Mouse (Mus musculus): ENCODE measurements around the gene Pdcd6ip.

Gene Pdcd6ip

DNA sequence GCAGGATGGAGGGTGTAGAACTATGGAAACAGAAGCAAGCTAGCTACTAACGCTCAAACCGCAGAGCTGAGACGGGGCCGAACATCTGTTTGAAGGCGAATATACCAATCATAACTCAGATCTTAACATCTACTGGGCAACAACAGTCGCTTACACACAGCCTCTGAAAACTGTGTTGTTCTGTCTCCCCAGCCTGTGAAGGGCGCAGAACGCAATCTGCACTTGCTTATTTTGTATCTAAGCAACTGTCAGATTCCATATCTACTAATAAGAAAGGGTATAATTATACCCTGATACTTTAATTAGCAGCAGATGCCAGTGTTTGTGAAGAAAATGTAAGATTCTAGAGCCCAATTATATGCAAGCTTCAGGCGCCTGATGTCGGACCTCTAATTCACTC, 81.3 kb downstream of the Pdcd6ip start:
- DNase-seq (ENCODE audit: low spot score), result no peak

DNA sequence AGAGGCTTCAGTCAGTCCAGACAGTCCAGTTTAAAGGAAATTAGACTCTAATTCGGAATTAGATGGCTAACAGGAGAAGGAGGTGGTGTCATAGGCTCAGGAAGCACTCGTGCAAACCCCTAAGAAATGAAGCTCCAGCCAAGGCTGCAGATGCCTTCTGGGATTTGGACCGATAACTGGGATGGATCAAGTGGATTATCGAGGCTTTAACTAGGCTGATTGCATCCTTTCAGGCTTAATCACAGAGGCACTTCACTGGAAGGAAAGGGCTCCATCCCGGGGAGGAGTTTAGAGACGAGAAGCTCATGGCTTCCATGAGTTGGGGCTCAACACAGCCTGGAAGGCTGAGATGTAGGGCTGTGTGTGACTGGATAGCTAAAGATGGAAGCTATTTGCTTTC, 84.0 kb downstream of the Pdcd6ip start:
- DNase-seq (ENCODE audit: low spot score), result no peak

DNA sequence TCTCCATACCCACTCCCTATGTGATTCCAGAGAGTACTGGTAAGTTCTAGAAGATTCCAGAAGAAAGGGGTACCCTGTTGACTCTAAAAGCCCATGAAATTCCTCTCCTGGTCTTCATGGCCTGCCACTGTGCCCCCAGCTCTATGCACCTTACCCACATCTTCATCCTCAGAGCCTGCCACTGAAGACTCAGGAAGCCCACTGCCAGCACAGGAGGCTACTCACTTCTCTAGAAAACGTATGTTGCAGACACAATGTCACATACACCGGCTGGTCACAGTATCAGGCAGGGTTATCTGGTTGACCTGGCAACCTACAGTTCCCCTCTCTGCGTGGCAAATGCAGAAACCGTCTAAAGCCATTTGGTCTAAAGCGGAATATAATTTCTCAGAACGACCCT, 91.0 kb downstream of the Pdcd6ip start:
- no peak for DNase-seq (ENCODE audit: low spot score)

DNA sequence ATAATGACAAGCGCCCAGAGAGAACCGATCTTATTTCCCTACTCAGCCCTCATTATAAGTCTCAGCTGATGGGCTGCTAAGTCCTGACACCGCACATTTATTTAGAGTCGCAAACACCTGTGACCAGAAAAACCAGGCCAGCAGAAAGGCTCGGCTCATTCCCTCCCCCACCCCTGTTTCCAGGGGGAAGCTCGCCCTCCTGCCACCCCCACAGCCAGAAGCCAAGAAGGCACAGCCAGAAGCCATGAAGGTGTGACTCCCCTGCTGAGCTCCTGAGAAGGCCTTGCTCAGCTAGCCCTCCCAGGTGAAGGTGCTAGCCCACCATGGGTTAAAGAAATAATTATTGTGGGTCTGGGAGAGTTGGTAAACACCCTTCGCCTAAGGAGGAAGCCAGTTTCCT, 97.3 kb downstream of the Pdcd6ip start:
- no peak for DNase-seq (ENCODE audit: low spot score)

DNA sequence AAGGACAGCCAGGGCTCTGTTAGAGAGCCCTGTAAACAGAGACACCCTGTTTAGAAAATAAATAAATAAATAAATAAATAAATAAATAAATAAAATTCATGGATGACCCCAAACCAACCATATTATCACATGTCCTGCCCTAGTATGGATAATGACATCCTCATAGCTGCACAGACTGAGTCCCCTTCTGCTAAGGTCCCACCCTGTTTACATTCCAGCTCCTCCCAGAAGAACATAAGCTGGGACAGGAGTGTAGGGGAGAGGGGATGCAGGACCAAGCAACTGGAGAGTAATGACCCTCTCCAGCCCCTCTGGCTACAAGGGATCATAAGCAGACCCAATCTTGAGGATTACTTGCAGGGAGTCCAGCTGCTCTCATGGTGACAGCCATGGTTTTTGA, 105.9 kb downstream of the Pdcd6ip start:
- no peak for DNase-seq (ENCODE audit: low spot score)

Measured in layer of hippocampus, adult 9-10 months (tissue).